Mouse (Mus musculus) embryonic facial prominence, embryonic 10.5 days (tissue): ENCODE results near the gene Kidins220. TPM values are rescaled to one million over a fixed set of nuclear protein-coding genes. Genes with fewer than 3 reads are reported as not detected.
A peak's percentile ranks its signal among the peaks of the same experiment; 100 is the strongest.

Experiments
- DNase-seq: peaks from one replicate; pipeline ENCODE4 v3.0.0-alpha.2; 2017; ENCODE audit warnings: low spot score
- H3K27ac ChIP-seq: fragments of 300-500 bp; sonication (generic); replicated peaks from 2 replicates; pipeline ENCODE4 v1.5.1; 2016; ENCODE audit warnings: mild to moderate bottlenecking
- H3K27me3 ChIP-seq: fragments of 300-500 bp; sonication (generic); replicated peaks from 2 replicates; pipeline ENCODE4 v1.6.1; 2016; ENCODE audit warnings: low read depth, mild to moderate bottlenecking; ENCODE audit not compliant: poor library complexity, severe bottlenecking
- H3K36me3 ChIP-seq: fragments of 300-500 bp; sonication (generic); replicated peaks from 2 replicates; pipeline ENCODE4 v1.6.1; 2016; ENCODE audit warnings: mild to moderate bottlenecking, moderate library complexity
- H3K4me1 ChIP-seq: fragments of 300-500 bp; sonication (generic); 2 replicates; pipeline ENCODE4 v1.6.1; 2016
- H3K4me3 ChIP-seq: fragments of 300-500 bp; sonication (generic); 2 replicates; pipeline ENCODE4 v1.5.1; 2016; ENCODE audit warnings: mild to moderate bottlenecking, moderate library complexity
- H3K9me3 ChIP-seq: fragments of 300-500 bp; sonication (generic); 2 replicates; pipeline ENCODE4 v1.6.1; 2016; ENCODE audit warnings: mild to moderate bottlenecking
- WGBS: fragments of 180-500 bp; shearing (Covaris S2); methylation state at CpG from one replicate; pipeline ENCODE4 v1.1.7; 2016; 5-methylcytosine and 5-hydroxymethylcytosine counted together
- polyA plus RNA-seq: library from polyadenylated mRNA; unstranded; fragments of >200 nt; fragmentation: Nextera tagmentation; extraction: Ambion mirVana; gene quantifications from 2 replicates; pipeline ENCODE4 v1.2.1, GENCODE M21; 2016

The Kidins220 gene
- polyA plus RNA-seq, 1 experiment from 2014 or later, result 19.0 TPM

DNA sequence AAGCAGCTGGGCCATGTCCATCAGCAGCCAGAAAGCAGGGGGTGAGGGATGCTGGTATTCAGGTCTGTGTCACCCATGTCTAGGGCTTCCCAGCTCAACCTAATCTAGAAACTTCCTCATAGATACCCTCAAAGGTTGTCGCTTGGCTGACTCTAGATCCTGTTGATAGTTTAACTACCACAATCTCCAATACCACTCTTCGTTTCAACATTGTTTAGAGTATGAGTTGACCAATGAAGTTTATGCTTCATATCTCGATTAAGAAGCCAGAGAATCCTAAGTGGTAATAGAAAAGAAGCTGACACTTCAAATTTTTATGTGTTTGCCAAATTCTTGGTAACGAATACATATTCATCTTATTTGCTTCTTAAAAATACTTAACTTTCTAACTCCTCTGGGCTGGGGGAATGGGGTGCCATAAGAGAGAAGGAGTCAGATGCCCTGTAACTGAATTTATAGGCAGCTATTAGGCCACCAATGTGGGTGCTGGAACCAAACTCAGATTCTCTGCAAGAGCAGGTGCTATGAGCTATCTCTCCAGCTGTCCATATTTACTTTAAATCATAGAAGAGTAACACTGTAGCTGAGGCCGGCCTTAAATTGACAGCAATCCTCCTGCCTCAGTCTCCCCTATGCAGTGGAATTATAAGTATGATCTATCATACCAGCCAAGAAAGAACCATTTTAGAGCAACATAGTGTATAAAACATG, 3.1 kb upstream of the Kidins220 start:
- Histone ChIP-seq H3K4me1 (peaks cover 13% of the 10 kb centered on the region), H3K27me3 (0 out of 2 replicates have a peak, but pooled peaks cover 4% of the 10 kb centered on the region), H3K27ac (no peak overlapping the region), H3K9me3 (no peaks in the 10 kb centered on the region), H3K4me3 (no peak overlapping the region), H3K36me3 (no peaks in the 10 kb centered on the region)
- 89% methylated on average over 5 of the region's 5 CpGs for WGBS
- no peak for DNase-seq

GRCm38 (mm10) chr12:24972371-24973350, 2.1 kb upstream of the Kidins220 start:
- Histone ChIP-seq H3K27me3 (0 out of 2 replicates have a peak, but pooled peaks cover 4% of the 10 kb centered on the region), H3K27ac (no peak overlapping the region), H3K4me3 (no peak overlapping the region), H3K9me3 (no peaks in the 10 kb centered on the region), H3K36me3 (no peaks in the 10 kb centered on the region), H3K4me1 (peaks cover 13% of the 10 kb centered on the region)
- WGBS, result 77% methylated on average over 8 of the region's 8 CpGs
- no peak for DNase-seq

DNA sequence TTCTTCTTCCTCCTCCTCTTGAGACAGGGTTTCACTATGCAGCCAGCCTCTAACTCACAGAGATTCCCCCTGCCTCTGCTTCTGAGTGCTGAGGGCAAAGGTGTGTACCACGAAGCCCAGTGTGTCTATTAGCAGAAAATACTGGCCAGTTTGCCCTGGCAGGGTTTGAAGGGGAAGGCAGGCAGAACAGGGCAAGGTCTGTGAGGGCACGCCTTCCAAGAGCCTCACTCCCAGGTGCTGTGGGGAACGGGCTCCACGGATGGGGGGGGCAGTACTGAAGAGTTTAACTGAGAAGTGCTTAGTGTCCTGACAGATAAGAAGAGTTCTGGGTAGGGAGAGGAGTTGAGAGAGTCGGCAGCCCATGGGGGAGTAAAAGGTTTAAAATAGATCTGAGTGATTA, 1.1 kb upstream of the Kidins220 start:
- Histone ChIP-seq H3K27me3 (0 out of 2 replicates have a peak, but pooled peaks cover 4% of the 10 kb centered on the region), H3K9me3 (no peaks in the 10 kb centered on the region), H3K27ac (no peak overlapping the region), H3K36me3 (no peaks in the 10 kb centered on the region), H3K4me1 (peaks cover 13% of the 10 kb centered on the region), H3K4me3 (no peak overlapping the region)
- no peak for DNase-seq
- WGBS, result 79% methylated on average over 5 of the region's 5 CpGs

- Histone ChIP-seq H3K27me3 (0 out of 2 replicates have a peak, but pooled peaks cover 4% of the 10 kb centered on the region), H3K9me3 (no peaks in the 10 kb centered on the region), H3K27ac (peak overlapping the region; percentile 85), H3K36me3 (no peaks in the 10 kb centered on the region), H3K4me1 (peaks cover 13% of the 10 kb centered on the region), H3K4me3 (peak overlapping the region; percentile 92)
- WGBS, result under 1% methylated on average over 31 of the region's 31 CpGs
- DNase-seq, result peak; percentile 73
Observed at GRCm38 (mm10) chr12:24975115-24975733, 499 bp downstream of the Kidins220 start.

DNA sequence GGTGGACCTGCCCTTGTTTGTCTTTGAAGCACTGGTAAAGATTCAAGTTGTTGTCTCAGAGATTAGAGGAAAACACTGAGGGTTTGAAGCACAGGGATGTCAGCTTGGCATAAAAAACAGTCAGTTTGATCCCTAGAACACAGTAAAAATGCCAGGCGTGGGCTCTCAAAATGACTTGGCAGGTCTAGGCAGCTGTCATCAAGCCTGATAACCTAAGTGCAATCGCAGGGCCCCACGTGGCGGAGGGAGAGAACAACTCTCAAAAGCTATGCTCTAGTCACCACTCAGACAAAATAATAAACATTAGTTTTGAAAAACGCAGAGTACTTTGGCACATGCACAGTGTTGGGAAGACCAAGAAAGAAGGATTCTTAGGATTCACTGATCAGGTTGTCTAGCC, 10.5 kb downstream of the Kidins220 start:
- Histone ChIP-seq H3K27me3 (no peaks in the 10 kb centered on the region), H3K27ac (no peak overlapping the region), H3K9me3 (no peaks in the 10 kb centered on the region), H3K36me3 (peaks cover 43% of the 10 kb centered on the region), H3K4me1 (no peaks in the 10 kb centered on the region), H3K4me3 (no peak overlapping the region)
- 92% methylated on average over 5 of the region's 5 CpGs for WGBS
- no peak for DNase-seq

DNA sequence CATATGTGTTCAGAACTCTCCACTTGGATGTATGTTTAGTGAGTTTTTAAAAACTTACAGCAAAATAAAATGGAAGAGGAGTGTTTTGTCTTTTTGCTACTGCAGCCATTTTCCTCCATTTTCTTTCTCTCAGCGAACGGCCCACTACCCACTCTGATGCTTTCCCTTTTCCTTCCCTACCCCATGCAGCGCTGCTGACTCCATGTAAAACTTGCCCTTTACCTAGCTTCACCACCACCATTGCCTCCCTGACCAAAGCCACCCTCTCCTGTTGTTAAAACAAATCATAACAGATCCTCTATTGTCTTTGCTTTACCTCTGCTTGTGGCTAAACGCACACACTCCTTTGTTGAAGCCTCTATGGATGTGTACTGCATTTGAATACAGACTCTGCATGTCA, 20.6 kb downstream of the Kidins220 start:
- Histone ChIP-seq H3K36me3 (peaks cover 86% of the 10 kb centered on the region), H3K27ac (no peak overlapping the region), H3K9me3 (no peaks in the 10 kb centered on the region), H3K27me3 (no peaks in the 10 kb centered on the region), H3K4me3 (no peak overlapping the region), H3K4me1 (no peaks in the 10 kb centered on the region)
- 87% methylated on average over 4 of the region's 4 CpGs for WGBS
- no peak for DNase-seq

GRCm38 (mm10) chr12:25005350-25005749, 30.6 kb downstream of the Kidins220 start:
- Histone ChIP-seq H3K9me3 (no peaks in the 10 kb centered on the region), H3K27me3 (no peaks in the 10 kb centered on the region), H3K4me1 (no peaks in the 10 kb centered on the region), H3K27ac (no peak overlapping the region), H3K36me3 (peaks cover 85% of the 10 kb centered on the region), H3K4me3 (no peak overlapping the region)
- no peak for DNase-seq
- WGBS, result 88% methylated on average over 6 of the region's 6 CpGs

GRCm38 (mm10) chr12:25009957-25010356, 35.2 kb downstream of the Kidins220 start:
- 90% methylated on average over 9 of the region's 9 CpGs for WGBS

DNA sequence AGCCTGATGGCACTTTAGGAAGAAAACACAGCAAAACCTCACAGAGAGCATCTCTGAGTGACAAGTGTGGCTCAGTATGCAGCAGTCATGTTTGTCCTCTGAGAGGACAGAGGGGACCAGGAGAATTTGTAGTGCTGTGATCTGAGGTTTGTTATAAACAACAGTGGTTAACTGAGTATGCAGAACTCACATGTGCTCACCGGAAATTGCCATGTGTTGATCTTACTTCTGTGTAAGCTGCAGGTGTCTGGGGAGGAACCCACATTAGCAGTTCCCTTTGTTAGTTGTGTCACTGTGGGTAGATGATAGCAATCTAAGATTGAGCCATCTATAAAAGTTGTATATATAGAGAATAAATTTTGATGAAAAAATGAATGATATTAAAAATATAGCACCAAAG, 35.7 kb downstream of the Kidins220 start:
- H3K4me3 ChIP-seq, result no peak overlapping the region
- H3K27ac ChIP-seq, result no peak overlapping the region
- H3K9me3 ChIP-seq, result no peaks in the 10 kb centered on the region
- DNase-seq, result no peak
- H3K36me3 ChIP-seq, result peaks cover 89% of the 10 kb centered on the region
- H3K27me3 ChIP-seq, result no peaks in the 10 kb centered on the region
- H3K4me1 ChIP-seq, result peaks cover 3% of the 10 kb centered on the region; the same call in 1 of the 2 replicates
- WGBS, result 91% methylated on average over 1 of the region's 1 CpGs

More at GRCm38 (mm10) chr12:25009957-25010356, 35.2 kb downstream of the Kidins220 start:
- peaks cover 3% of the 10 kb centered on the region; the same call in 1 of the 2 replicates for H3K4me1 ChIP-seq
- H3K4me3 ChIP-seq, result no peak overlapping the region
- H3K36me3 ChIP-seq, result peaks cover 89% of the 10 kb centered on the region
- H3K27ac ChIP-seq, result no peak overlapping the region
- no peaks in the 10 kb centered on the region for H3K9me3 ChIP-seq
- DNase-seq, result no peak
- no peaks in the 10 kb centered on the region for H3K27me3 ChIP-seq

GRCm38 (mm10) chr12:25011733-25012367, 37.1 kb downstream of the Kidins220 start:
- peaks cover 3% of the 10 kb centered on the region; the same call in 1 of the 2 replicates for H3K4me1 ChIP-seq
- peaks cover 89% of the 10 kb centered on the region for H3K36me3 ChIP-seq
- DNase-seq, result no peak
- no peaks in the 10 kb centered on the region for H3K9me3 ChIP-seq
- 73% methylated on average over 15 of the region's 15 CpGs for WGBS
- H3K27me3 ChIP-seq, result no peaks in the 10 kb centered on the region
- H3K27ac ChIP-seq, result no peak overlapping the region
- no peak overlapping the region for H3K4me3 ChIP-seq

- Histone ChIP-seq H3K36me3 (peaks cover 87% of the 10 kb centered on the region), H3K27me3 (no peaks in the 10 kb centered on the region), H3K4me3 (no peak overlapping the region), H3K4me1 (peaks cover 3% of the 10 kb centered on the region; the same call in 1 of the 2 replicates), H3K27ac (no peak overlapping the region), H3K9me3 (no peaks in the 10 kb centered on the region)
- DNase-seq, result no peak
- 92% methylated on average over 13 of the region's 13 CpGs for WGBS
Observed at GRCm38 (mm10) chr12:25012555-25013540, 38.1 kb downstream of the Kidins220 start.
